Mouse (Mus musculus): ENCODE data around the gene Igf1r. TPM values are rescaled to one million over a fixed set of nuclear protein-coding genes. Genes with fewer than 3 reads are reported as not detected.

Igf1r gene
- total RNA-seq, 2 experiments from 2014 or later = 52.7 to 54.3 TPM

DNA sequence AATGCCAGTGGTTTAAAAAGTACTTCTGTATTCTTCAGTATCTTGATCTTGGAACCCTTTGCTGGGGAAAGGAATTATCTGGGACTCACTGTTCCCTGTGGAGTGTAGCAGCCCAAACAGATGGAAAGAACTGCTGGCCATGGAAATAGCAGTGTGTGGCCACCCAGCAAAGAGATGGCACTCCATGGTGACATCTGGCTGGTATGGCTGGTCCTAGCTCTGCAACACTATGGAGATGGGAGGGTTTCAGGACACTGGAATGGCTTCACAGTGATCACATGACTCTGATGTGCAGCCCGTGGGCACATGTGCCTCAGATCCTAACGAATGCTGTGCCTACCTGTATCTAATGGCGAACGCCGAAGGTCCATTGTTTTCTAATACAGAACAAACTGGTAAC, 279.9 kb downstream of the Igf1r start:
- no peak for TF ChIP-seq CTCF (IDR thresholded peaks at IDR 0.05)
- Histone ChIP-seq H3K27ac (no peak overlapping the region), H3K4me3 (no peak overlapping the region)
- DNase-seq (ENCODE audit: extremely low spot score in 1 of 2, low spot score in 2 of 2) = no peak
- intact Hi-C loops (cut with DNase I) = no loop called here

DNA sequence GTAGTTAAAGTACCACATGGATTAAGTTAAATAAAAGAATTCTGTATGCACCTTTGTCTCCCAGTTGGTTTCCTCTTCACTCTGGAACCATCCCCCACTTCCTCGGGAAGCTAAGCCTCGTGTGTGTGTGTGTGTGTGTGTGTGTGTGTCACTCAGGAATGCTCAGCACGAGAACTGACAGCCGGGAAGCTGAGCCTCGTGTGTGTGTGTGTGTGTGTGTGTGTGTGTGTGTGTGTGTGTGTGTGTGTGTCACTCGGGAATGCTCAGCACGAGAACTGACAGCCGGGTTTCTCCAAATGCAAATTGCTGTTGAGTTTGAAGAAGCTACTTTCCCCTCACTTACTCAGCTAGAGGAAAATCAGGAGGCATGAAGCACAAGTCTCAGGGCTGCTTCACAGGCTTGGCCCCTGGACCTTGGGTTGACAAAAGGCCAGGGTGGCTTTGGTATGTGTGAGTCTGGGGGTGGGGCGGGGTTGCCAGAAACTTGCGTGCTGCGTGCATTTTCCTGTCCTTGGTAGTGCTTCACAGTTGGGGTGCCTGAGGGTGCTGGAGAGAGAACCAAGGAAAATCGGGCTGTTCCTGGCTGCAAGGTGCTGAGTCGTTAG, 281.1 kb downstream of the Igf1r start:
- no peak for TF ChIP-seq CTCF (IDR thresholded peaks at IDR 0.05)
- intact Hi-C loops (cut with DNase I) = no loop called here
- H3K4me3 ChIP-seq = no peak overlapping the region
- no peak overlapping the region for H3K27ac ChIP-seq
- no peak for DNase-seq (ENCODE audit: extremely low spot score in 1 of 2, low spot score in 2 of 2)

DNA sequence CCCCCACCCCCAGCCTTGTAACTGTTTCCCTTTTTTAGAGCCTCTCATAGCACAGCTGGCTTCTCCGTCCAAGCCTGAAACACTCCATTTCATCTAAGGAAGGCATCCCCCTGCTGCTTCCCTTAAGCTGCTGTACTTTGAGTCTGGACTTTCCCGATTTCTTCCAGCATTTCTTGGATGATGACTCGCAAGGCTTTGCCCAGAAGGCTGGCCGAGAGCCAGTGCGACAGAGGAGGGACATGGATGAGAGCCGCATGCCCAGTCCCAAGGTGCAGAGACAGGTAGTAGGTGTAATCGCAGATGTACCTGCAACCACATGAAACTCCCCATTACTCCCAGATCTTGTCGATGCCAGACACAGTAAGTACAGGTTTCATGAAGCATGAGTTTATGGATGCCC, 284.2 kb downstream of the Igf1r start:
- no peak overlapping the region for H3K27ac ChIP-seq
- H3K4me3 ChIP-seq = no peak overlapping the region
- DNase-seq (ENCODE audit: extremely low spot score in 1 of 2, low spot score in 2 of 2) = no peak
- TF ChIP-seq CTCF (IDR thresholded peaks at IDR 0.05) = no peak
- intact Hi-C loops (cut with DNase I) = no loop called here

DNA sequence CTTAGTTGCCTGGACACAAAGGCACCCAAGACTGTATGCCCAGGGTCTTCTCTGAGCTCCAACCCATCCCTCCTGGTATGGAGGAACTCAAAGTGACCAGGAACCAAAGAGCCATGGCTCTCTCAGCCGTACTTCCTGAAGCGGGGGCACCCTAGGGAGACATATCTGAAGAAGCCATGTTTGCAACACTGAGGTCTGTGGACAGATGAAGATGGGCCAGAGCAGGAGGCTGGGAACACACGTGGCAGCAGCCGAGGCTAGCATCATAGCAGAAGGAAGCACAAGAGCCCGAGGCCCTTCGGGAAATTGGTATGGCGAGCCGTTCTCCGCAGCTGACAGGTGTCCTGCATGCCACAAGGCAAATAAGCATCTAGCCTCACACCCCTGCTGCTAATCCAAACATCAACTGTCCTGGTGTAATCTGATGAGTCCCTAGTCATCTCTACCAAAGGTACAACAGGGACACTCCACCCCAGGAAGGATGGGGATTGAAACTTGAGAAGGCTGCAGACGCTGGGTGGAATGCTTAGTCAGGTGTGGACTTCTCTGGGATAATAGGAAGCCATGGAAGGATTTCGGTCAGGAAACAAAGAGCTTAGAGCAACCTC, 286.7 kb downstream of the Igf1r start:
- intact Hi-C loops (cut with DNase I) = no loop called here
- no peak overlapping the region for H3K27ac ChIP-seq
- no peak for DNase-seq (ENCODE audit: extremely low spot score in 1 of 2, low spot score in 2 of 2)
- TF ChIP-seq CTCF (IDR thresholded peaks at IDR 0.05) = no peak
- no peak overlapping the region for H3K4me3 ChIP-seq

DNA sequence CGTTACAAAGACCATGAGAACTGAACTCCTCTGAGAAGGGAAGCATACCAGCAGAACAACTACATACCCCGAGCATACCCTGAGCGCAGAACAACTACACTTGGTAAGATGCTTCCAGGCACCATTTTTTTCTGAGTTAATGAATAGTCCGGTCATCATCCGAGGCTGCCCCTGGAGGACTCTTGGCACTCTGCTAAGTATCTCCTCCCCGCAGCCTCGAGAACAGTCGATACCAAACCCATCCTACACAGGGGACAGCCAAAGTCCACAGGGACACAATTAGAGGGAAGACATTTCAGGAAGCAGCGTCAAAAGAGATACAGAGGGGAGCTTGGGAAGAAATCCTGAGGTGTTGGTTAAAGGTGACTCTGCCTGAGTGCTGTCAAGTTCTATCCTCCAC, 288.6 kb downstream of the Igf1r start:
- TF ChIP-seq CTCF (IDR thresholded peaks at IDR 0.05) = no peak
- no peak overlapping the region for H3K27ac ChIP-seq
- intact Hi-C loops (cut with DNase I) = no loop called here
- DNase-seq (ENCODE audit: extremely low spot score in 1 of 2, low spot score in 2 of 2) = no peak
- H3K4me3 ChIP-seq = no peak overlapping the region

DNA sequence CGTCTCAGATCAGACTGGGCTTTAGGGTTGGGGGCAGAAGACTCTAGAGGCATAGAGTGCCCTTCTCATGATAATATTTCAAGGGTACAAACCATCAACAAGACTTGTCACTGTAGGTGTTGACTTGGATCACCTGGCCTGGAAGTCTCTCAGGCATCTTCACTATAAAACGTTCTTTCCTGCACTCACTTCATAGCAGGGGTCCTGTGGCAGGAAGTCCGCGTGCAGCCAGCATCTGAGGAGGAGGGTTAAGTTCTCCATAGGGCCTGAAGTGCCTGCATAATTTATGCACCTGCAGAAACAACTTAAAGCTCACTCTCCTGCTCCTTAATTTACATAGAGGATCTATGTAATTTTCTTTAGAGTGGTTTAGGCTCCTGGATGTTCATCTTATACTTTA, 293.1 kb downstream of the Igf1r start:
- no peak for DNase-seq (ENCODE audit: extremely low spot score in 1 of 2, low spot score in 2 of 2)
- H3K27ac ChIP-seq = no peak overlapping the region
- H3K4me3 ChIP-seq = no peak overlapping the region
- intact Hi-C loops (cut with DNase I) = no loop called here
- no peak for TF ChIP-seq CTCF (IDR thresholded peaks at IDR 0.05)

DNA sequence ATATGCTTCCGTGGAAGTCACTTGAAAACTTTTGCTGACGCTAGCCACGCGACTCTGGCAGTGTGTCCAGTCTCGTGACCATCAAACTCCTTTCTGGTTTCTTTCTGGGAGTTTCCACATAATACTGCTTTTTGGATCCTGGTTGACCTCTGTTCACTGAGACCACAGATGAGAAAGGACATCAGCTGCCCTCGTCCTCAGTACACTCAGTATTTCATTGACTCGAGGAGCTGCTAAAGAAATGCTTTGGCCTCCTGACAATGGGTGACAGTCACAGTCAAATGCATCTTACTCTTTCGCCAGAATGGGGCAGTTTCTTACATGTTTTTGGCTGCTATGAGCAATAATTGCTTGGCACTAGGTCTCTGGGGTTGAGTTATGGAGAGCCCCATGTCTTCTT, 293.6 kb downstream of the Igf1r start:
- Histone ChIP-seq H3K4me3 (no peak overlapping the region), H3K27ac (no peak overlapping the region)
- TF ChIP-seq CTCF (IDR thresholded peaks at IDR 0.05) = no peak
- DNase-seq (ENCODE audit: extremely low spot score in 1 of 2, low spot score in 2 of 2) = no peak
- intact Hi-C loops (cut with DNase I) = no loop called here

DNA sequence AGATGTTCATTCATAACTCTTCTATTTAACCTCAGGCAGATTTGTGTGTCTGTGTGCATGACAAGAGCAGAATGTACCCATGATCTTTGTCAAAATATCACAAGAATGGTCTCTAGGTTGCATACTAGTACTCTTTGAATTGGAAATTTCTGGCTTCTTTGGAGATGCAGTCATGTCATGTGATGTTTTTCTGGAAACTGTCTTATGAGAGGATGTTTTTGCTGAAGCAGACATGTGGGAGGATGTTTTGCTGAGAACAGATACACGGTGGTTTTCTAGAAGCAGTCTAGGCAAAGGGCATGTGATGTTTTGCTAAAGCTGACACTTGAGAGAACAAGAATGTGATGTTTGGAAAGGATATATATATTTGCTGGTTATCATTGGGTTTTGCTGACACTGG, 297.8 kb downstream of the Igf1r start:
- intact Hi-C loops (cut with DNase I) = no loop called here

DNA sequence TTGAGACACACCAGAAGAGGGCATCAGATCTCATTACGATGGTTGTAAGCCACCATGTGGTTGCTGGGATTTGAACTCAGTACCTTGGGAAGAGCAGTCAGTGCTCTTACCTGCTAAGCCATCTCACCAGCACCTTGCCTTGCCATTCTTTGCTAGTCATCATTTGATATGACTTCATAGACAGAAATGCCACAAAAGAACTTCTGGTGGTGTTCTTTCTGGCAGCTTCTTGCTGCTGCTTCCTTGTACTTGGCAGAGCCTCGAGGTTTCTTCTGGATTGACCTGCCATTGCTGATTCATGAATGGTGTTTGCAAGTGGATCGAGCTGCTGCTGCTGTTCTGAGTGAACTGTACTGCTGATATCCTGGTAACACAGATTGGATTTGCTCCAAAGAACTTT, 298.3 kb downstream of the Igf1r start:
- no peak for TF ChIP-seq CTCF (IDR thresholded peaks at IDR 0.05)
- intact Hi-C loops (cut with DNase I) = no loop called here
- no peak for DNase-seq (ENCODE audit: extremely low spot score in 1 of 2, low spot score in 2 of 2)
- H3K4me3 ChIP-seq = no peak overlapping the region
- no peak overlapping the region for H3K27ac ChIP-seq

More for the DNA sequence above, 297.8 kb downstream of the Igf1r start:
- no peak for TF ChIP-seq CTCF (IDR thresholded peaks at IDR 0.05)
- DNase-seq (ENCODE audit: extremely low spot score in 1 of 2, low spot score in 2 of 2) = no peak
- no peak overlapping the region for H3K4me3 ChIP-seq
- no peak overlapping the region for H3K27ac ChIP-seq

DNA sequence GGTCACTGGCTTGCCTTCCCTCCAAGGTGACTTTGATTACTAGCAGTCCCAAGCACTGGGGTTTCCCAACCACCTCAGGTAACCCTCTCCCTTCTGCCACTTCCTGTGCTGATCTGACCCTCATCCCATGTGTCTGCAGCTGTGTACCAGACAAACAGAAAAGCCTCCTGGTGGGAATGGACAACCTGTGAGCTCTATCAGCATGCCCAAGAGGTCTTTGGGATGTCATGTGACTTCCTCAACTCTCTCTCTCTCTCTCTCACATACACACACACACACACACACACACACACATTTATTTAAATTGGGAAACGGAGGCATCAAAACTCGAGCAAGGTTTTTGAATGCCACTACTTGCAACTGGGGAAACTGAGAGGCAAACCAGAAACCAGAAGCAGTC, 305.1 kb downstream of the Igf1r start:
- DNase-seq (ENCODE audit: extremely low spot score in 1 of 2, low spot score in 2 of 2) = no peak
- H3K27ac ChIP-seq = no peak overlapping the region
- no peak for TF ChIP-seq CTCF (IDR thresholded peaks at IDR 0.05)

DNA sequence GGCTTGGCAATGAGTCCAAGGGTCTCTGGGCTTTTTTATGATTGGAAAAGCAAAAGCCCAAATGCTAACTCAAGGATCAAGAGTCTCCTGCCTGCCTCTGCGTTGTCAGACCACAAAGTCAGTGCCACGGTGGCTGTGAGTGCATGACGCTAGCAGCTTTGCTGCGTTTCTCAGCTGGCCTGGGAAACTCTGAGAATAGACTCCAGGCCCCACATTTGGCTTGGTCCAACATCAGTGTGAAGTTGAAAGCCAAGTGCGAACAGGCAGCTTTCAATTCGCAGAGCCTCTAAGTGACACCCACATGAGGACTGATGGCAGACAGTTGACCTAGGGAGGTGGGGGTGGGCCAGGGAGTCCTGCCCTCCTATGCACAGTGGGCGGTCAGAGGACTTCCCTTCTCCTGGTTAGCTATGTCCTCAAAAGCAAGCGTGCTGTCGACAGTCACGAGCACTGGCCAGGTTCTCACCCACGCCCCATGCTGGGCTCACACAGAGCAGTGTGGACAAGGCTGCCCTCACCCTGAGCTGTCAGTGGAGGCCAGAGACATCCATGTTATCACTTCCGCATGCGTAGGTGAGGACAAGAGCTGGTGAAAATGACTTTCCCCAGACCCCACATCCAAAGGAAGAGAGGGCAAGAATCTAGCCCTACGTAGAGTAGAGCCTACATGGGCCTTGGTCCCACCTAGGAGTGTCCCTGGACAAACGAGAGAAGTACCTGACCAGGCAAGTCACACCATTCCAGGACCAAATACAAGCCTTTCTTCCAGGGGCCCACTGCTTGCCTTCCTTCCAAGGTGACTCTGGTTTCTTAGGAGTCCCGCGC, 305.9 kb downstream of the Igf1r start:
- intact Hi-C loops (cut with DNase I) = no loop called here
- no peak for DNase-seq (ENCODE audit: extremely low spot score in 1 of 2, low spot score in 2 of 2)
- Histone ChIP-seq H3K4me3 (no peak overlapping the region), H3K27ac (no peak overlapping the region)
- no peak for TF ChIP-seq CTCF (IDR thresholded peaks at IDR 0.05)

More for the DNA sequence above, 305.1 kb downstream of the Igf1r start:
- H3K4me3 ChIP-seq = no peak overlapping the region
- intact Hi-C loops (cut with DNase I) = no loop called here

DNA sequence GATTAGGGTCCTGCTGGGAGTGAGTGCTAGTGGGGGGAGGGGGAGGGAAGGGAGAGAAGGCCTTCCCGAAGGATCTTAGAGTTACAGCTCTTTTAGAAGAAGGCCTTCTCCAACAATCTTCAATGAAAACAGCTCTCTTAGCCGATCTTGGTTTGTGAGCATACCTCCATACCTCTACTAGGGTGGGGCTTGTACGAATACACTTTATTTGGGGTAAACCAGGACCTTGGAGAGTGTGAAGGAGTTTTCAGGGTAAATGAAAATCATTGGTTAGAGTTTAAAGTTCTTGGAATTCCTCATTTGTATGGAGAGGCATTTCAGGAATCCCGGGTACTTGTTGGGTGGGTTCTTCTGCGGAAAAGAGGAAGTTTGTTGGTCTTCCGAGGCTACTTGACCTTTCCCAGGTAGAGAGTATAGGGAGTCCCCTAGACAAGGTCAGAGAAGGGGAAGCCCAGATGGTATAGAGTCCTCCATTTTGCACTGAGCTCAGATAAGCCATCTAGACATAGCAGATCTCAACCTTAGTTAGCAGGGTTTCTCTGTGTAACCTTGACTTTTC, 307.0 kb downstream of the Igf1r start:
- intact Hi-C loops (cut with DNase I) = no loop called here
- Histone ChIP-seq H3K4me3 (no peak overlapping the region), H3K27ac (no peak overlapping the region)
- TF ChIP-seq CTCF (IDR thresholded peaks at IDR 0.05) = no peak
- no peak for DNase-seq (ENCODE audit: extremely low spot score in 1 of 2, low spot score in 2 of 2)
